Mouse (Mus musculus) G1E (cell line): ENCODE results near the gene Paxx. TPM values are rescaled to one million over a fixed set of nuclear protein-coding genes. Genes with fewer than 3 reads are reported as not detected.

Source experiments
- ATAC-seq: 2 replicates; pipeline ENCODE4 v1.8.0; 2016; ENCODE audit warnings: mild to moderate bottlenecking; ENCODE audit not compliant: insufficient number of reproducible peaks, poor library complexity, low FRiP score, severe bottlenecking; ENCODE audit errors: extremely low read depth
- DNase-seq: peaks from one replicate; pipeline ENCODE4 v3.0.0; 2012; ENCODE audit warnings: low spot score
- H3K27me3 ChIP-seq: 2 replicates; pipeline ENCODE4 v1.6.1; 2012; ENCODE audit warnings: mild to moderate bottlenecking, low read length, inconsistent platforms; ENCODE audit not compliant: insufficient read depth
- H3K36me3 ChIP-seq: replicated peaks from 2 replicates; pipeline ENCODE3; 2012; ENCODE audit warnings: mild to moderate bottlenecking, inconsistent platforms
- H3K4me1 ChIP-seq: 2 replicates; pipeline ENCODE4 v1.6.1; 2012; ENCODE audit warnings: low read depth, low read length, inconsistent platforms, mixed read lengths; ENCODE audit not compliant: insufficient read depth
- H3K4me3 ChIP-seq: 2 replicates; pipeline ENCODE4 v1.5.1; 2012; ENCODE audit warnings: low read depth, mild to moderate bottlenecking, inconsistent platforms, low read length, moderate library complexity, mixed read lengths
- H3K9me3 ChIP-seq: replicated peaks from 2 replicates; pipeline ENCODE4 v1.6.1; 2012; ENCODE audit warnings: inconsistent platforms
- CTCF ChIP-seq: IDR thresholded peaks from 2 replicates; pipeline ENCODE4 v1.5.1; 2012; ENCODE audit warnings: low read depth, low read length, inconsistent platforms, mixed read lengths
- GATA1 ChIP-seq: IDR thresholded peaks from 2 replicates; pipeline ENCODE4 v1.6.1; 2012; ENCODE audit warnings: borderline replicate concordance, low read length, inconsistent platforms, mixed read lengths
- GATA2 ChIP-seq: IDR thresholded peaks from 2 replicates; pipeline ENCODE4 v1.6.1; 2012; ENCODE audit warnings: low read depth, low read length, inconsistent platforms, borderline replicate concordance
- POLR2AphosphoS5 ChIP-seq: IDR thresholded peaks from 2 replicates; pipeline ENCODE4 v1.6.1; 2012; ENCODE audit warnings: low read depth, low read length, inconsistent platforms; ENCODE audit not compliant: insufficient replicate concordance
- TAL1 ChIP-seq: conservative IDR thresholded peaks from 2 replicates; pipeline ENCODE4 v1.6.1; 2012; ENCODE audit warnings: low read depth, low read length, inconsistent platforms, mixed read lengths
- polyA plus RNA-seq: library from polyadenylated mRNA; stranded (reverse); fragments of >175 nt; gene quantifications from 2 replicates; pipeline ENCODE4 v1.2.3, GENCODE M21; 2012
- total RNA-seq, 2 experiments: library from RNA; stranded (forward) in 1 of 2; stranded (reverse) in 1 of 2; fragments of 200-1000 nt in 1 of 2; fragments of >200 nt in 1 of 2; fragmentation: Nextera tagmentation in 1 of 2; gene quantifications; 2 replicates each; pipeline ENCODE4 v1.2.3; 2014 to 2017

Paxx gene
- total and polyA plus RNA-seq, 3 experiments: 14.2 to 43.4 (median 16.3) TPM

DNA sequence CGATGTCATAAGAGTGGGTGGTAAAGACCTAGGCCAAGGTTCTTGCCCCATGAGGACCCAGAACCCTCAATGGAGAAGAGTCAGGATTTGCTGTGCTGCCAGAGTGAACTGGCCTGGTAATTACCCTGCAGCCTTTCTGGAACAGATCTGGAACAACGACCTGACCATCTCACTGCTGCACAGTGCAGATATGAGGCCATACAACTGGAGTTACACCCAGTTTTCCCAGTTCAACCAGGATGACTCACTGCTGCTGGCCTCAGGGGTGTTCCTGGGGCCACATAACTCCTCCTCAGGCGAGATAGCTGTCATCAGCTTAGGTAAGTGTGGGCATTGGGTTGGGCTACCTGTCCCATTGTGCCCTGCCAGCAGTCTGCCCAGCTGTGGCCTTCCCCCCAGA lies 41.8 kb upstream of the Paxx start:
- Histone ChIP-seq H3K9me3 (no peaks in the 10 kb centered on the region), H3K27me3 (no peaks in the 10 kb centered on the region), H3K4me3 (no peak overlapping the region; the same call in 1 of the 2 replicates), H3K36me3 (peaks cover 56% of the 10 kb centered on the region), H3K4me1 (peaks cover 51% of the 10 kb centered on the region)
- TF ChIP-seq TAL1: no peak
- no peak for TF ChIP-seq GATA1
- no peak for TF ChIP-seq POLR2AphosphoS5
- no peak for TF ChIP-seq GATA2
- TF ChIP-seq CTCF: no peak
- DNase-seq (no peak), ATAC-seq (no peak)

DNA sequence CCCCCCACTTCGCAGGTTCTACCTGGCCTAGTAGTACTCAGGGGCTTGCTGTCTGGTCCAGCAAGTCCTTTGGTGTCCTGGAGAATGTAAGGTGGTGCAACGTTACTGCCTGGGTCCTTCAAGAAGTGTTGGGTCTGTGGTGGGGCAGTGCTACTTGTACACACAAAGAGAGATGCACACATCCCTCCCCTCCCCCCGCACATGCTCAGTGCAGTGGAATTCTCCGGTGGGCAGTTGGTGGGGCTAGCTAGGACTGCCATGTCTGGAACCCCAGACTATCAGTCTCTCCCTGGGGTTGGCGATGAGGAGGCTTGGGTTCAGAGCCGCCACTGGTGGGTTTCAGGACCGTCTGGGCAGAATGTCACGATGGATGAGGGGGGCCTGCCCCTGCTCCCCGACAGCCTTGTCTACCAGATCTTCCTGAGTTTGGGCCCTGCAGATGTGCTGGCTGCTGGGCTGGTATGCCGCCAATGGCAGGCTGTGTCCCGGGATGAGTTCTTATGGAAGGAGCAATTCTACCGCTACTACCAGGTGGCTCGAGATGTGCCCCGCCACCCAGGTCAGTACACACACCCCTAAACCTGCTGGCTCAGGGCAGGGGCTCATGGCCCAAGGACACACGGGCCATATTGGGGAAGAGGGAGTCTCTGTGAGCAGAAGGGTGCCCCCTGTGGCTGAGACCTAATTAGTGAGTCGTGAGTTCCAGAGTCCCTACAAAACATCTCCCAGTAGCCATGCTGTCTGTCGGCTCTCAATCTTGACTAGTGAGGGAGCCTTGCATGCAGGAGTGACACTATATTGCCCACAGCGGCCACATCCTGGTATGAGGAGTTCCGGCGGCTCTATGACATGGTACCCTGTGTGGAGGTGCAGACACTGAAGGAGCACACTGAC lies 40.9 kb upstream of the Paxx start, which contains the start of gene C8g:
Gene C8g, minus strand, starts transcription at position 127 of the 894 bp plus-strand sequence.
- ATAC-seq: no peak

DNA sequence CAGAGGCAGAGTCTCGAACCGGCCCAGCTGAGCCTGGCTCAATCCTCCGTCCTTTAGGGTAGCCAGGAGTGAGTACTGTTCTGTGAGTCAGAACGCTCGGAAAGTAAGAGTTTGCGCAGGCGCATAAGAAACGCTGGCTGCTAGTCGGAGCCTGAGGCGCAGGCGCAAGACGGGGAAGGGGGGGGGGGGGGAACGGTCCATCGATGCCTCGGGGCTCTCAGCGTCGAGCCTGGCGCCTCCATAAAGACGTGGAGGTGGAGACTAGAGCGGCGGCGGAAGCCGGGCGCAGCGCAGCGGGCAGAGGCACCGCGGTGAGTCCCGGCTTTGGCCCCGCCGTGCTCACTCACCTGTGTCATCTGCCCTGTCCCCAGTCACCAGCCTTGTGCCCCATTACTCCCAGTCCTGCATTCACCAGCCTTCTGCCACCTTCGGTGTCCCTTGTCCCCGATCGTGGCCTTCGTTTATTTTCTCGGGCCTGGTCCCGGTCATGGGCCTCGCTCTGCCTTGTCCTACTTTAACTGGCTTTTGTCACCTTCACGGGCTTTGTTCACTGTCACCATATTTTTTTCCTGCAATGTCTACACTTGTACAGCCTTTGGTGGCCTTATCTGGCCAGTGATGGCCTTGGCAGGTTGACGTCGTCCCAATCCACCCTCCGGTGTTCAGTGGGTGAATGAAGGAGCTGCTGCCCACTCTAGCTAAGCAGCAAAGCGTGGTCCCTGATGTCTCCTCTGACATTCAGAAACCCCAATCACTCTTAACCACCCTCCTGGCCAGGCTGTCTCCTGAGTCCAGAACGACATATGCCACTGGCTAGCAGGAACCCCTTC lies 39.9 kb upstream of the Paxx start, which contains the start of gene Fbxw5:
Gene Fbxw5, plus strand, starts transcription at position 175 of the 830 bp plus-strand sequence.
- Histone ChIP-seq H3K27me3 (no peaks in the 10 kb centered on the region), H3K9me3 (no peaks in the 10 kb centered on the region), H3K4me1 (peaks cover 60% of the 10 kb centered on the region), H3K4me3 (peak within 1 kb of the TSS; percentile 88), H3K36me3 (peaks cover 43% of the 10 kb centered on the region)
- ATAC-seq: peak; percentile 61
- peak; percentile 92 for DNase-seq
- no peak for TF ChIP-seq CTCF
- TF ChIP-seq GATA2: no peak
- no peak for TF ChIP-seq TAL1
- TF ChIP-seq POLR2AphosphoS5: no peak
- TF ChIP-seq GATA1: no peak

More for the DNA sequence above, 40.9 kb upstream of the Paxx start, which contains the start of gene C8g:
- Histone ChIP-seq H3K9me3 (no peaks in the 10 kb centered on the region), H3K4me3 (peak within 1 kb of the TSS; percentile 88), H3K4me1 (peaks cover 58% of the 10 kb centered on the region), H3K36me3 (peaks cover 52% of the 10 kb centered on the region), H3K27me3 (no peaks in the 10 kb centered on the region)
- TF ChIP-seq GATA2 (no peak), GATA1 (no peak)
- no peak for DNase-seq

DNA sequence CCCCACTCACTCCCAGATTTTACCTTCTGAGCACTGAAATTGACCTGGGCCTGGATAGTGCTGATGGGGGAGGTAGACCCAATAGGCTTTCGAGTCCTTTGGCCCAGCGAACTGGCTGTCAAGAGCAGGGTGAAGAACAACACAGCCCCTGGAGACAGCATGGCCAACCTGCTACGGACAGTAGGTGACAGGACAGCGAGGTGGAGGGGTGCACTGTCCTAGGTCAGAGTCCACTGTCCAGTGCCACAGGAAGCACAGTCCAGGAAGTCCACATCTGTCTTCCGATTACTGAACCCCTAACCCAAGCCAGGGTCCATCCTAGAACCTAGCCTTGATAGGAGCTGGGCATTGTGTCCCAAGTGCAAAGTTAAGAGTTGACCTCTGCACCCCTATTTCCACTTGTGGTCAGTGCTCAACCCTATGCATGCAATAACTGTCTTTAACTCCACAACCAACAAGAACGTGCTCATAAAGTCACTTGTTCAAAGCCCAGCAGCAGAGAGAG lies 39.2 kb upstream of the Paxx start:
- Histone ChIP-seq H3K36me3 (peaks cover 36% of the 10 kb centered on the region), H3K9me3 (no peaks in the 10 kb centered on the region), H3K27me3 (peaks cover 5% of the 10 kb centered on the region; the same call in 1 of the 2 replicates), H3K4me3 (peak overlapping the region; percentile 88), H3K4me1 (peaks cover 60% of the 10 kb centered on the region)
- ATAC-seq: no peak
- no peak for TF ChIP-seq CTCF
- TF ChIP-seq TAL1: no peak
- no peak for TF ChIP-seq GATA1
- TF ChIP-seq GATA2: no peak
- TF ChIP-seq POLR2AphosphoS5: no peak
- no peak for DNase-seq

DNA sequence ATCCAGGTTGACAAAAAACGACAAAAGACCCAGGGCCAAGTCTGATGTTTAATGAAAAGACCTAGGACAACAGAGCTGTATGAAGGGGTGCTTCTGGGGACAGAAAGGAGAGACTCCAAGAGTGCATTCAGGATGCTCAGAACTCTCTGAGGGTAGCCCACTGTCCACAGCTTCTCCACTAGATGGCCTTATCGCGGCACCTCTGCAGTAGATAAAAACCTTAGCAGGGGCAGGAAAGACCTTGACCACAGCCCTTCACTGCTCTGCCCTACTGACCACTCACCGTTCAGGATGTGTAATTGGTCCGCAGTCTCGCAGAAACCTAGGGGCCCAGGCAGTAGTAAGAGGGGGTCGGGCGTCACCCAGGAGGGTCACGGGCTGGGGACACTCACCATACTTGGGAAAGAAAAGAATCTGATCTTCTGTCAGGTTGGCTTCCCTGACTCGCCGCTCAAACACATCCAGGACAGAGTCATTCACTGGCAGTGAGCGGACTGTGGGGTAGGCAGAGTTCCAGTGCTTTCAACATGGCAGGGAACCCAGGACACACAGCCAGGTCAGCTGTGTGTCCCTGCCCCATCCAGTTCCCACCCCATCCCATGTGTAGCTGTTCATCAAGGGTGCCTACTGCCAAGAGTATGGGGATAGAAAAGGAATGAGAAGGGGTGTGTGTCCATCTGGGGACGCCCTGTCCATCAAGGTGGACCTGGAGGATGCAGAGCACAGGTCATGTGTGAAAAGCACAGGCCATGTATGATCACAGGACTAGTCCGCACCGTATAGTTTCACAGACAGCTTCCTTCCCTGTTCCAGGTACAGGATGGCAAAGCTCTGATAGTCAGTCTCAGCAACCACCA lies 38.0 kb upstream of the Paxx start:
- no peak overlapping the region for H3K4me3 ChIP-seq

More for the DNA sequence above, 38.0 kb upstream of the Paxx start:
- H3K4me1 ChIP-seq: peaks cover 57% of the 10 kb centered on the region
- peaks cover 23% of the 10 kb centered on the region for H3K36me3 ChIP-seq
- no peak for ATAC-seq
- H3K27me3 ChIP-seq: peaks cover 14% of the 10 kb centered on the region
- DNase-seq: no peak
- no peaks in the 10 kb centered on the region for H3K9me3 ChIP-seq
- no peak for TF ChIP-seq CTCF
- TF ChIP-seq TAL1: no peak
- TF ChIP-seq POLR2AphosphoS5: no peak
- TF ChIP-seq GATA2: no peak
- TF ChIP-seq GATA1: no peak
